9 mouse cellular contexts compared by ENCODE assay signal in genomic region chr11:114877145-114877544, GRCm38 (mm10). TPM values are rescaled to one million over a fixed set of nuclear protein-coding genes. Genes with fewer than 3 reads are reported as not detected.
DNase-seq lines count a peak whose midpoint lies in the region; ATAC-seq and TF ChIP-seq lines count a peak whose summit lies in the region.
"Had no signal": no experiment of that assay in that cellular context is flagged by ENCODE, and none has a peak within 500 bp of the region (broad histone marks: within the 10 kb centered on the region; RNA-seq: fewer than 3 reads in every experiment).

No protein-coding gene starts in this region.

- no peak overlapping the region for H3K4me3 ChIP-seq in intestine, embryonic 14.5 days (ENCODE audit: low read depth, low read length)
- H3K4me3 ChIP-seq in intestine, embryonic 15.5 days (replicated peaks) = no peak overlapping the region
- H3K4me3 ChIP-seq in heart, postnatal 0 days (ENCODE audit: low read depth, low read length) = no peak overlapping the region
- no peak overlapping the region for H3K4me3 ChIP-seq in midbrain, postnatal 0 days (ENCODE audit: low read depth, low read length)

- WGBS in intestine, embryonic 14.5 days = 41% methylated on average over 3 of the region's 3 CpGs
- 37% methylated on average over 3 of the region's 3 CpGs for WGBS in intestine, embryonic 15.5 days
- 36% methylated on average over 3 of the region's 3 CpGs for WGBS in heart, postnatal 0 days
- WGBS in midbrain, postnatal 0 days = 59% methylated on average over 3 of the region's 3 CpGs

- no peaks in the 10 kb centered on the region for H3K36me3 ChIP-seq in intestine, embryonic 14.5 days (ENCODE audit: control insufficient read depth, insufficient read depth, low read length)
- no peaks in the 10 kb centered on the region for H3K36me3 ChIP-seq in intestine, embryonic 15.5 days
- H3K36me3 ChIP-seq in heart, postnatal 0 days (replicated peaks; ENCODE audit: control insufficient read depth, insufficient read depth, low read length) = no peaks in the 10 kb centered on the region
- H3K36me3 ChIP-seq in midbrain, postnatal 0 days (ENCODE audit: insufficient read depth, low read length) = no peaks in the 10 kb centered on the region

- peak; percentile 77 for DNase-seq in intestine, embryonic 14.5 days (ENCODE audit: low spot score)
- peak; percentile 60 for DNase-seq in ES-CJ7 (ENCODE audit: low read depth, low spot score)
- peak; percentile 83 for DNase-seq in cerebellum, adult 11-12 months
- DNase-seq in heart, postnatal 0 days (ENCODE audit: low spot score) = peak; percentile 44
- DNase-seq in left cerebral cortex, adult 11 months (ENCODE audit: low spot score) = peak; percentile 40
- DNase-seq in midbrain, postnatal 0 days (ENCODE audit: low spot score) = peak; percentile 73

- ATAC-seq in intestine, embryonic 14.5 days (replicated peaks; ENCODE audit: low FRiP score, low TSS enrichment, low read depth) = no peak
- no peak for ATAC-seq in intestine, embryonic 15.5 days
- ATAC-seq in heart, postnatal 0 days (ENCODE audit: insufficient read depth, low read depth) = 0 out of 2 replicates have a peak, but pooled peaks have one; percentile 40
- no peak for ATAC-seq in midbrain, postnatal 0 days (ENCODE audit: low FRiP score)
- no peak for ATAC-seq in erythroblast, adult 5-6 weeks (replicated peaks; ENCODE audit: low FRiP score, poor library complexity, severe bottlenecking)

- peak; percentile 85 for TF ChIP-seq CTCF in heart, postnatal 0 days (IDR thresholded peaks at IDR 0.05; ENCODE audit: low read depth)
- TF ChIP-seq CTCF in midbrain, postnatal 0 days (IDR thresholded peaks at IDR 0.05) = peak; percentile 85

- TF ChIP-seq EP300 in heart, postnatal 0 days (IDR thresholded peaks at IDR 0.05; ENCODE audit: low read depth) = no peak

- H3K4me2 ChIP-seq in intestine, embryonic 14.5 days (ENCODE audit: low read length) = no peak overlapping the region
- H3K4me2 ChIP-seq in intestine, embryonic 15.5 days (replicated peaks) = no peak overlapping the region
- H3K4me2 ChIP-seq in heart, postnatal 0 days (ENCODE audit: low read depth, low read length) = no peak overlapping the region
- H3K4me2 ChIP-seq in midbrain, postnatal 0 days (ENCODE audit: low read depth, low read length, poor library complexity, severe bottlenecking) = no peak overlapping the region

- H3K27ac ChIP-seq in intestine, embryonic 14.5 days (ENCODE audit: low read depth) = no peak overlapping the region
- no peak overlapping the region for H3K27ac ChIP-seq in intestine, embryonic 15.5 days
- no peak overlapping the region for H3K27ac ChIP-seq in heart, postnatal 0 days (ENCODE audit: low read depth)
- no peak overlapping the region; the same call in 1 of the 2 replicates for H3K27ac ChIP-seq in midbrain, postnatal 0 days (ENCODE audit: low read depth, low read length)

- H3K9me3 ChIP-seq in intestine, embryonic 14.5 days (ENCODE audit: control insufficient read depth, low read length) = no peaks in the 10 kb centered on the region
- H3K9me3 ChIP-seq in intestine, embryonic 15.5 days = no peaks in the 10 kb centered on the region
- H3K9me3 ChIP-seq in heart, postnatal 0 days (replicated peaks; ENCODE audit: control insufficient read depth, low read length) = no peaks in the 10 kb centered on the region
- no peaks in the 10 kb centered on the region for H3K9me3 ChIP-seq in midbrain, postnatal 0 days (ENCODE audit: low read length)

- no peaks in the 10 kb centered on the region for H3K27me3 ChIP-seq in intestine, embryonic 14.5 days (replicated peaks; ENCODE audit: control insufficient read depth, insufficient read depth, low read length)
- H3K27me3 ChIP-seq in intestine, embryonic 15.5 days (replicated peaks) = no peaks in the 10 kb centered on the region
- no peaks in the 10 kb centered on the region for H3K27me3 ChIP-seq in heart, postnatal 0 days (ENCODE audit: control insufficient read depth, insufficient read depth, low read length)
- no peaks in the 10 kb centered on the region for H3K27me3 ChIP-seq in midbrain, postnatal 0 days (ENCODE audit: insufficient read depth, low read length)

- H3K9ac ChIP-seq in intestine, embryonic 14.5 days (ENCODE audit: low read length) = no peak overlapping the region
- no peak overlapping the region for H3K9ac ChIP-seq in intestine, embryonic 15.5 days
- H3K9ac ChIP-seq in heart, postnatal 0 days (replicated peaks; ENCODE audit: low read depth, low read length) = no peak overlapping the region
- H3K9ac ChIP-seq in midbrain, postnatal 0 days (replicated peaks; ENCODE audit: low read length, poor library complexity, severe bottlenecking) = no peak overlapping the region

- peaks cover 22% of the 10 kb centered on the region for H3K4me1 ChIP-seq in intestine, embryonic 14.5 days (replicated peaks; ENCODE audit: control insufficient read depth, insufficient read depth, low read length)
- peaks cover 24% of the 10 kb centered on the region for H3K4me1 ChIP-seq in intestine, embryonic 15.5 days (replicated peaks)
- peaks cover 9% of the 10 kb centered on the region; the same call in 1 of the 2 replicates for H3K4me1 ChIP-seq in heart, postnatal 0 days (ENCODE audit: control insufficient read depth, insufficient read depth)
- no peaks in the 10 kb centered on the region for H3K4me1 ChIP-seq in midbrain, postnatal 0 days (ENCODE audit: insufficient read depth, low read length)

RNA-seq across cellular contexts. Expression of gene Cd300a, which starts 12.7 kb away (rescaled TPM):
- polyA plus RNA-seq in intestine, embryonic 14.5 days (2014; fragmentation: Nextera tagmentation; extraction: Ambion mirVana) = 0.89 and 1.3 TPM in 2 replicates
- 1.2 and 2.2 TPM in 2 replicates for polyA plus RNA-seq in intestine, embryonic 15.5 days (2015; fragmentation: Nextera tagmentation; extraction: Ambion mirVana)
- 0.35 TPM in 1 of 2 replicates, not detected in the other for total RNA-seq in heart, postnatal 0 days (2014; rRNA removed; ENCODE audit: low replicate concordance)
- 0.92 and 0.97 TPM in 2 replicates for polyA plus RNA-seq in heart, postnatal 0 days (2015; fragmentation: Nextera tagmentation; extraction: Ambion mirVana)
- total RNA-seq in midbrain, postnatal 0 days (2014; rRNA removed) = 1.5 and 1.8 TPM in 2 replicates
- polyA plus RNA-seq in midbrain, postnatal 0 days (2015; fragmentation: Nextera tagmentation; extraction: Ambion mirVana) = 1.4 and 1.7 TPM in 2 replicates
- total RNA-seq in erythroblast, adult 5-6 weeks (2015; ENCODE audit: low replicate concordance) = 3.8 and 4.8 TPM in 2 replicates
- 3.7 and 7.1 TPM in 2 replicates for total RNA-seq in erythroblast, adult 5-6 weeks (2017; ENCODE audit: low replicate concordance)

RNA-seq across cellular contexts. Expression of gene Gprc5c, which starts 26.2 kb away (rescaled TPM):
- 21.8 and 23.6 TPM in 2 replicates for polyA plus RNA-seq in intestine, embryonic 14.5 days (2014; fragmentation: Nextera tagmentation; extraction: Ambion mirVana)
- 15.5 and 16.0 TPM in 2 replicates for polyA plus RNA-seq in intestine, embryonic 15.5 days (2015; fragmentation: Nextera tagmentation; extraction: Ambion mirVana)
- total RNA-seq in heart, postnatal 0 days (2014; rRNA removed; ENCODE audit: low replicate concordance) = 14.1 and 16.5 TPM in 2 replicates
- polyA plus RNA-seq in heart, postnatal 0 days (2015; fragmentation: Nextera tagmentation; extraction: Ambion mirVana) = 6.8 and 7.5 TPM in 2 replicates
- 7.5 and 12.8 TPM in 2 replicates for total RNA-seq in midbrain, postnatal 0 days (2014; rRNA removed)
- polyA plus RNA-seq in midbrain, postnatal 0 days (2015; fragmentation: Nextera tagmentation; extraction: Ambion mirVana) = 5.7 and 5.8 TPM in 2 replicates
- 0.77 TPM in 1 of 2 replicates, not detected in the other for total RNA-seq in erythroblast, adult 5-6 weeks (2015; ENCODE audit: low replicate concordance)
- total RNA-seq in erythroblast, adult 5-6 weeks (2017; ENCODE audit: low replicate concordance) = 0.09 TPM in 1 of 2 replicates, not detected in the other

RNA-seq across cellular contexts. Expression of gene Cd300lb, which starts 57.0 kb away (rescaled TPM):
- 0.20 and 0.36 TPM in 2 replicates for polyA plus RNA-seq in intestine, embryonic 14.5 days (2014; fragmentation: Nextera tagmentation; extraction: Ambion mirVana)
- 0.27 and 0.43 TPM in 2 replicates for polyA plus RNA-seq in intestine, embryonic 15.5 days (2015; fragmentation: Nextera tagmentation; extraction: Ambion mirVana)
- not detected in 2 replicates for total RNA-seq in heart, postnatal 0 days (2014; rRNA removed; ENCODE audit: low replicate concordance)
- polyA plus RNA-seq in heart, postnatal 0 days (2015; fragmentation: Nextera tagmentation; extraction: Ambion mirVana) = 0.33 and 0.37 TPM in 2 replicates
- 0.05 and 0.24 TPM in 2 replicates for total RNA-seq in midbrain, postnatal 0 days (2014; rRNA removed)
- 0.05 TPM in 1 of 2 replicates, not detected in the other for polyA plus RNA-seq in midbrain, postnatal 0 days (2015; fragmentation: Nextera tagmentation; extraction: Ambion mirVana)
- 9.2 and 20.9 TPM in 2 replicates for total RNA-seq in erythroblast, adult 5-6 weeks (2015; ENCODE audit: low replicate concordance)
- total RNA-seq in erythroblast, adult 5-6 weeks (2017; ENCODE audit: low replicate concordance) = 9.6 and 14.8 TPM in 2 replicates
- total RNA-seq: left cerebral cortex, postnatal 36 days had no signal
